Mouse (Mus musculus): Measurements from ENCODE around the gene Thada. TPM values are rescaled to one million over a fixed set of nuclear protein-coding genes. Genes with fewer than 3 reads are reported as not detected.
"Not testable (repeated sequence)": the region's sequence is repeated elsewhere in the genome, so short reads cannot be mapped to it uniquely, and the experiment has no call there.

Thada gene
- polyA plus RNA-seq, 1 experiment, result 6.1 TPM

DNA sequence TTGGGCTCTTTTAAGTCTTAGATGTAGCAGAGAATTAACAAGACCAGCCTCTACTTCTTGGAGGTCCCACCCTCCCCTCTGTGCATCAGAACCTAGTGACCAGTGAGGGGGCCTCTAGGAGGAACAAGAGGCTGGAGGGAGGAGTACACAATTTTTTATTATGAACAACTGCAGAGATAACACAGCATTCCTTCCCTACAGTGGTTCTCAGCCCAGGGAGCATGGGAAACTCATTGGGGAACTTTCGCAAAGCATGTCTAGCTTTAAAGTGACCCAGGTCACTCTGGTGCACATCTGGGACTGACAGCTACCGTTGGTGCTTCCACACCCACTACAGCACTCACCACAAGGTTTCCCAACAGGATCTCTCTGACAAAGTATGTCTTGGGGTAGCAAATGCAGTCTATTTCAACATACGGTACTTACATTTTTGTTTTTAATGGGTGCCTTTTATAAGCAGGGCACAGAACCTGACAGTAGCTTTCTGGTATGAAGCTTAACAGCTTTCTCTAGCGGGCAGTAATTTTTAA is 230.5 kb downstream of the Thada start:
- no peak for DNase-seq (ENCODE audit: extremely low spot score in 1 of 2, low spot score in 1 of 2)

DNA sequence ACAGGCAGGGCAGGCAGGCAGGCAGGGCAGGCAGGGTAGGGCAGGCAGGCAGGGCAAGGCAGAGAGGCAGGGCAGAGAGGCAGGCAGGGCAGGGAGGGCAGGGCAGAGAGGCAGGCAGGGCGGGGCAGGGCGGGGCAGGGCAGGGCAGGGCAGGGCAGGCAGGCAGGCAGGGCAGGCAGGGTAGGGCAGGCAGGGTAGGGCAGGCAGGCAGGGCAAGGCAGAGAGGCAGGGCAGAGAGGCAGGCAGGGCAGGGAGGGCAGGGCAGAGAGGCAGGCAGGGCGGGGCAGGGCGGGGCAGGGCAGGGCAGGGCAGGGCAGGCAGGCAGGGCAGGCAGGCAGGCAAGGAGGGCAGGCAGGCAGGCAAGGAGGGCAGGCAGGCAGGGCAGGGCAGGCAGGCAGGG is 231.2 kb downstream of the Thada start:
- not testable (repeated sequence) for DNase-seq (ENCODE audit: extremely low spot score in 1 of 2, low spot score in 1 of 2)

DNA sequence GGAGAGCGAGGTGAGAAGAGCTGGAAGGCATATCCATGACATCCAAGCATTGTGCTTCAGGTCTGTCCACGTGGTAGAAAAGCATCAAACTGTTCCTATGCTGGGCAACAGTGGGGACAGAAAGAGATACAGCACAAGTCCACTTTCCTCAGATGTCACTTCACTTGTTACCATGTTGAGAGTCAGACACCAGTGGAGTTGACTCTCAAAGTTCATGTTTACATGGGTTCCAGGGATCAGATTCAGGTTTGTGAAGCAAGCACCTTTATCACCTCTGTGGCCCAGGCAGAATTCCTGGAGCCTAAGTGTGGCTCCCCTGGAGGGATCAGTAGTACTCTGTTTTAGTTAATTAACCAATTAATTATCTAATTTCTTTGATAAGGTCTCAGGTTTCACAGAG is 232.2 kb downstream of the Thada start:
- DNase-seq (ENCODE audit: extremely low spot score in 1 of 2, low spot score in 1 of 2), result no peak

DNA sequence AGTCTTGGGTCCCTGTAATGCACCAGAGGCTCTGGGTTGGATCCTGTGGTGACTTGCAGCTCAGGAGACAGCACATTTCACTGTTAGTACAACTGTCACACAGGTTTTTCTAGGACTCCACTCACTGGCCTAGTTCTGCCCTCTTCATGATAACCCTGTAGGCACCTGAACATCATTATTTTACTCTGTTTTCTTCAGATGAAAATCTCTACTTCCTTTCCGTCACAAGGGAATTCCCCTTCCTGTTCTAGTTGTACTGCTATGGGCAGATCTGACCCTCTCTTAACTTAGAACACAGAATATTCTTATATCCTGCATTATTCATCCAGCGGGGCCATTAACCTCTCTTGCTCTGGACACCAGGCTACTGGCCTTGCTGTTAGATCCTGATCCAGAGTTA is 234.6 kb downstream of the Thada start:
- DNase-seq (ENCODE audit: extremely low spot score in 1 of 2, low spot score in 1 of 2), result no peak

DNA sequence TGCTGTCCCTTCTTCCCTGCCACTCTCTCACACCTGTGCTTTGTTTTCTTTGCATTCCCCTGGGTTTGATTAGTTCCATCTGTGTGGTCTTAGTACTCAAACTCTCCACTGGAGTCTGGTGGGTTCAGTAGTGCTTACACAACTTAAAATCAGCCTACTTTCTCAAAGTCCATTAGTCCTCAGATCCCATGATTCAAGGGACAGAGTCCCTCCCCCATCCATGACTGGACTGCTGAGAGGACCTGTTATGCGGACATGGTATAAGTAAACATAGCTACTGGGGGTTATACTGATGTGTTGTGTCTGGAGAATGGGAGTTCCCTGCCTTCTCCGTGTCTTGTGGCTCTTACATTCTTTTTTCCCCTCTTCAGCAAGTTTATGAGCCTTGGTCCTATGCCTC is 237.8 kb downstream of the Thada start:
- no peak for DNase-seq (ENCODE audit: extremely low spot score in 1 of 2, low spot score in 1 of 2)

DNA sequence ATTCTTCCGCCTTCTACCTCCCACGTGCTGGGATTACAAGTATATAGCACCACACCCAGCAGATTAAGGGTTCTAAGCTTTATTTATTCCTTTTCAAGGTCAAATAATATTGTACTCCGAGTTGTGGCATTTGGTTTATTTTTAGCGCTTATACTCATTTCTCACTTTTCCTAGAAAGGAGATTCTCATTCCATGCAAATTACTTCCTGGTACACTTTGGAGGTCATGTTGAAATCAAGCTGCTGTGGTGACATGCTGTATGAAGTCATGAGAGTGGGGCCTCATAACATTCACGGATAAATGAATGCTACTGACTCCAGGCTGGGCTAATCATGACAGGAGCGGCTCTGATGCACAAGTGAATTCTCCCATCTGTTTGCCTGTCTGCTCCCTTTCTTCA is 239.3 kb downstream of the Thada start:
- DNase-seq (ENCODE audit: extremely low spot score in 1 of 2, low spot score in 1 of 2), result no peak

DNA sequence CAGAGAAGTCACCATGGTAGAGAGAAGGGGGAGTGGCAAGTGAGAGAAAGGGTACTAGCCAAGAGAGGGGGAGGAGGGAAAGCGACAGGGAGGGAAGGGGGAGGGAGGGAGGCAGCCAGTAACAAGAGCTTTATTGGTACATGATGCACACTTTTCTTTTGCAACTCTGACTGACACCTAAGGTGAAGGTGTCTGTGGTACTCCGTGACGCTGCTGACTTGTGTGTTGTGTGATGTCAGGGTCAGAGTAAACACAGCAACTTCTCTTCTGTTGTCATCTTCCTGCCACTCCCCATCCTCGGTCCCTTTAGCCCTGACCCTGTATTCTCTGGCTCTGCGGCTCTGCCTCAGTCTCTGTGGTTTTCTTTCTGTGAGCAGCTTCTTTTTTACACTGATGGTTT is 239.8 kb downstream of the Thada start:
- no peak for DNase-seq (ENCODE audit: extremely low spot score in 1 of 2, low spot score in 1 of 2)

DNA sequence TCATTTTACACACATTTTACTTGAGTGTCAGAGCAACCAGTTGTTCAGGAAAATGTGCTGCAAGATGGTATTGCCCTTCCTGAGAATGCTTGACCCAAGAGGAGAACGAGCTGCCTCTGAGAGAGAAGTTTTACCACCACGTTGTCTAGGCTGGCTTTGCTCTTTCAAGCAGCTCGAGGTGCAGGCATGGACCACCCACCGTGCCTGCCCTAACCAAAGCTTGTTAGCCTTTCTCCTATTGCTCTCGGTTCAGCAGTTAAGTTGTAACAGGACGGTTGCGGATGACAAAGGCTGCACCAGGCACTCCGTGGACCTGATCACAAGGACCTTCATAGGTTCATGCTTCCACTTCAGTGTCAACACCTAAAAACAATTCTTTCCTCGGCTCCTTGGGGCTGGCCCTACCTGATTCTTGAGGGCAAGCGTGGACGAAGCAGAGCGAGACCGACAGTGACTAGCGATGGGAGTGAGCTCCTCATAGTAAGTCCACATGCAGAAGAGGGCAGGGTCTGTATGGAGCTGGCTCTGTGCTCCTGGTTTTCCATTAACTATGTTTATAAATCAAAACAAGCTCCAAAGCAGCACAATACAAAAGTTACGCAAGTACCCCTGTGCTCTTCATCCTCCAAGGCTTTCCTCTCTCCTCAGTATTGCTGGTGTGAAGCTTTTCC is 241.7 kb downstream of the Thada start:
- DNase-seq (ENCODE audit: extremely low spot score in 1 of 2, low spot score in 1 of 2), result no peak

DNA sequence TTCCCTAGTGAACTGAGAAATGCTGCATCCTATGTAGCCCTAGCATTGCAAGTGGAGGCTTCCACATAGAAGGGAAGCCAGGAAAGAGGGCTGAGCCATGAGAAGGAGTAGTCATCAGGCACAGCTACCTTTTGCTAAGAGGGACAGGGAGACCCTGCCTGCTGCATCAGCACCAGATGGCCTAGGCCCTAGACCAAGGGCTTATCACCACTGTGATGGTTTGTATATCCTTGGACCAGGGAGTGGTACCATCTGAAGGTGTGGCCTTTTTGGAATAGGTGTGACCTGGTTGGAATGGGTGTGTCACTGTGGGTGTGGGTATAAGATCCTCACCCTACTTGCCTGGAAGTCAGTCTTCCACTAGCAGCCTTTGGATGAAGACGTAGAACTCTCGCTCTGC is 247.2 kb downstream of the Thada start:
- DNase-seq (ENCODE audit: extremely low spot score in 1 of 2, low spot score in 1 of 2), result not testable (repeated sequence)

DNA sequence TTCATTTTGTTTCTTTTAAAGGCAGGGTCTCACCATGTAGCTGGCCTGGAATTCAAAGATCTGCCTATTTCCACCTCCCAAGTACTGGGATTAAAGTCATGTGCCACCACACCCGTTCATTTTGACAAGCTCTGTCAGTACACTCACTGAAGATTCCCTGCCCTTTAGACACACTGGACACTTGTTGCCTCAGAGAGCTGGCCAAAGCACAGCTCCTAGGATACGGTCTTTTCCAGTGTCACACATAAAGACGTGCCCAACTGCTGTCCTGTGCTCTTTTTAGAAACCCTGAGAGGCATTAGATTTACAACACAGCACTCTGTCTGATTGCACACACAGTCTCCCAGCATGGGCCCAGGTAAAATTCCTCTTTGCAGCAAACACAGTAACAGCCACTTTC is 248.3 kb downstream of the Thada start:
- no peak for DNase-seq (ENCODE audit: extremely low spot score in 1 of 2, low spot score in 1 of 2)

DNA sequence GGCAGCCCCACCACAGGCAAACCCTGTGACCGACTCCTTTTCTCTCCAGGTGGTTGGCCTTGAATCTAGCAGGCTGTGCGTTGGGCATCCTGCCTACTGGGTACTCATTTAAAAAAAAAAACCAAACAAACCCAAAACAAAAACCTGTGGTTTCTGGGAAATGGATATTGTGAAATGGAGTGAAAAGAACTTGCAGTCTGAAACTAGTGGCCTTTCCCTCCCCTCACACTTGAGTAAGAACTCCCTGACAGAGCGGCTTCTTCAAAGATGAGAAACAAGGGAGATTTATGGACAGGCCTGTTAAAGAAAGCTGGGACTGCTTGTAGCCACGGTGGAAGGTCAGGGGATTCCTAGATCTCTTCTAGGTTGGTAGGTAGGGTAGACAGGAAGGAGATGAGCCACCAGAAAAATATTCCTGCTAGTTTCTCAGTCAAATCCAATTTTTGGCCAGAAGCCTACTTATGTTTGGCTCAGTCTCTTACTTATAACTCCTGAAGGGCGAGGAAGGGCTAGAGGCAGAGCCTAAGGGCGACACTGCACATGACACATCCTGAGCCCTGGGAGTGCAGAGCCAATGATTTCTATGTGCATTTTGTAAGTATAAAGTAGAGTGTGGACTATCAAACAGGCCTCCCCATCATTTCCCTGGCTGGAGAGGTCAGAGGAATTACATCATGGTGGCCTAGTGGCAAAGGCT is 250.6 kb downstream of the Thada start:
- no peak for DNase-seq (ENCODE audit: extremely low spot score in 1 of 2, low spot score in 1 of 2)

DNA sequence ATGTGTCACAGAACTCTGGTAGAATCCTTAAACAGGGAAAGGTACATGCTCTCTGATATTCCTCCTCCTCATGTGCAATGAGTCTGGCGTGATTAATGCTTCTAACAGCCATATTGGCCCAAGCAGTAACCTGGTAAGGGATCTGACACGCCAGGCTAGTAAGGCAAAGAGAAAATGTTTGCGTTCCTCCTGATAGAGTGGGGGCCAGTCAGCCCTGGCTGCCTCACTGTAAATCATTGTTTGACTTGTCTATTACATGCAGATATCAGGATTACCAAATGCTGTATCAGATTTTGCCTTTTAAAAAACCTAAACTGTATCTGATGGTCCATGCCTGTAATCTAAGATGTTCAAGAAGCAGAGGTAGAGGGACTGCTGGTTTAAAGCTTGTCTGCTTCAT is 252.5 kb downstream of the Thada start:
- DNase-seq (ENCODE audit: extremely low spot score in 1 of 2, low spot score in 1 of 2), result no peak

DNA sequence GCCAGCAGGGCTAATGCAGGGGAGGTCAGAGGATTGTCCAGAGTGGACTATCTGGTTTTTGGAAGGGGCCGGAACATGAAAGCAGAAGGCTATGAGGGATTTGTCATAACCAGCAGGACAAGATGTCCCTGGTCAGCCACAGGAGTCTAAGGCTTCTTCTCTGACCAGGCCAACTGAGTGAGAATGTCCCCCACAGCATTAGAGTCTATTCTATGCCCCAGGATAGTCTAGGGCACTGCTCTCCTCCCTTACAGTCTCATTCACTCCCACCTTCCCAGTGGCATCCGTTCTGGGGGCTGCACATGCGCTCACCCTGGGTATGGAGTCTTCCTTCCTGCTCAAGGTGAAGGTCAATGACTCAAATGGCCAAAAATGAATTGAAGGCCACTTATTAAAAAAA is 258.4 kb downstream of the Thada start:
- no peak for DNase-seq (ENCODE audit: extremely low spot score in 1 of 2, low spot score in 1 of 2)

DNA sequence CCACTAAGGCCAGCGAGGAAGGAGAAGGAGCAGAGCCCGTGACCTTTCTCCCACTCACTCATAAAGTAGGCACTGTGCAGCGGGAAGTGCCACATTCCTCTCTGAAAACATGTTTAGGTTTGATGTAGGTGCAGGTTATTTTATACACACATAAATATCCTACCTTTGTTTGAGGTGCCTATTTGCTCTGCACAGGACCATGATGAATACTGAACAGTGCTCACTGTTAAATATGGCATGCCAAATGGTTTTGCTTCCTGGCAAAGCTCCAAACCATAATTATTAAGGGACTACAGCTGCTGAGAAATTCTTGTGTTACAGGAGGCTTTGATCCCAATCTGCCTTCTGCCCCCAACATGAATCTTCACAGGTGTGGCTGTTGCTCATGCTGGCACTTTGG is 259.8 kb downstream of the Thada start:
- DNase-seq (ENCODE audit: extremely low spot score in 1 of 2, low spot score in 1 of 2), result no peak

DNA sequence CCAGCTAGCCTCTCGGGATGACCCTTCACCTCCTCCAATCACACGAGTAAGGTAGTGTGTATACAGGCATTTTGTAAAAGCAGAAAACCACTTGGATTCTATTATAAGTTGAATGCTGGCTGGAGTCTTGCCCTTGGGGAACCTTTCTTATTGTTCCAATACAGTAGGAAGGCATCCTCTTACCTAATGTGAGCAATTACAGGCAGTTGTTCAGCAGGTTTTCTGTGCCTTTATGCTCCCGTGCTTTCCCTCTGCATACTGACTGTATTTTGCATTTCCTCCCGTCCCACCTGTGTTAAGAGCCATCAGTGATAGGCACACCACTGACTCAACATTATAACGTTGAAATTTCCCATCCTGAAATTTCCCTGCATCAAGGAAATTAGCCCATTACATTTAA is 261.0 kb downstream of the Thada start:
- no peak for DNase-seq (ENCODE audit: extremely low spot score in 1 of 2, low spot score in 1 of 2)

DNA sequence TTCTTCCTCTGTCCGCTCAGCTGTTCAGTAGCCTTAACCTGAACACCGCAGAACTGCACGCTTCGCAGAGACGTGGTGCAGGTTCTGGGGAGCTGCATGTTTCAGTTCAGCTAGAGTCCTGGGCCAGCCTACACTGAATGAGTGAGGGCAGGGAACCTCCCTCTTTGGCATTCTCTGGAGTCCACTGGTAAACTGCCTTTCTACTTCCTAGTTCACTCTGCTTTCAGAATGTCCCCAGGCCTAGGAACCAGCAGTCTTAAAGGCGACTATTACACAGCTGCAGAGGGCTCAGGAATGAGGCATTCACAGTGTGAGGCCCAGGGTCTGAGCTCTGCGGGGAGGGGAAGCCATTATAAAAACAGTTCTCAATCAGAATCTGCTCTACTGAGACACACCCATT is 262.7 kb downstream of the Thada start:
- no peak for DNase-seq (ENCODE audit: extremely low spot score in 1 of 2, low spot score in 1 of 2)

DNA sequence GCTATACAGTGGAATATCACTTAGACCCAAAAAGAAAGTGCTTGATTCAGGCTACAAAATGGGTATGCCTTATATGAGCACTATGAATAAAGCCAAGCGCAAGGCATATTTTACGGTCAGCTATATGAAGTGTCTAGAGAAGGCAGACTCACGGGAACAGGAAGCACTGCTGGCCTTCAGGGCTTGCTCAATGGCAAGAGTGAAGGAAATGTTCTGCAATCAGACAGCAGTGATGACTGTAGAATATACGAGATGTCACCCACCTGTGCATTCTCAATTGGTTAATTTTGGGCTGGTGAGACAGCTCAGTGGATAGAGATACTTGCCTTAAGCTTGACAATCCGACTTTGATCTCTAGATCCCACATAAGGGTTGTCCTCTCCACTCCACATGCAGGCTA is 264.8 kb downstream of the Thada start:
- DNase-seq (ENCODE audit: extremely low spot score in 1 of 2, low spot score in 1 of 2), result no peak

DNA sequence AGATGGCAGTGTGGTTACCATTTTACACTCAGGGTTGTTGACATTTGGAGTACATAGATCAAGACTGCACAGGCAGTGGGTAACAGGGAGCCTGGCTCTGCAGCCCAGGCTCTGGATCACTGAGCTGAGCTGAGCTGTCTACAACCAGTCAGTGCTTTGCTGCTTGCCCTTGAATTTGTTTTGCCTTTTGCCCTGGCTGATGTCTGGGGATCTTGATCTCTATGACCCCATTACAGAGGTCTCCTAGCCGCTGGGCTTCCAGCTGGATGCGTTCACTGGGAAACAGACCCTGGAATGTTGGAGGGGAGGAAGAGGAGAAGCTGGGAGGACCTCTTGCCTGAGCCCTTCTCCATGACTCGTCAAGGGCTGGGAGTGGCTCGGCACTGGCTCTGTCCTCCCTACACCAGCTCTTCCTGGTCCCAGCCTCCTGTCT is 268.1 kb downstream of the Thada start:
- no peak for DNase-seq (ENCODE audit: extremely low spot score in 1 of 2, low spot score in 1 of 2)

DNA sequence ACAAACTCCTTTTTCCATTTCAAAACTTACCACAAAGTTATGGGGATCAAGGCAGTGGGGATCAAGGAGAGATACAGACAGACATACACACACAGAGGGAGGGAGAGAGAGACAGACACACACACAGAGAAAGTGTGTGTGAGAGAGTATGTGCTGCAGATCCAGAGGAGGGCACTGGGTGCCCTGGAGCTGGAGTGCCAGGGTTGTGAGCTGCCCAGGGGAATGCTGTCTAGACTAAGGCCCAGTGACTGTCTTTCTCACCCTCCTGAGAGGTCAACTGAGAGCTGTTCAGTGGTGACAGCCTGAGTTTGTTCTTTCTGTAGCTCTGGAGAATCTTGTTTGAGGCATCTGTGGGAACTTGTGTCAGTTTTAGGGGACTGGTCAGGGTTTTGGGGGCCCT is 269.7 kb downstream of the Thada start:
- no peak for DNase-seq (ENCODE audit: extremely low spot score in 1 of 2, low spot score in 1 of 2)

DNA sequence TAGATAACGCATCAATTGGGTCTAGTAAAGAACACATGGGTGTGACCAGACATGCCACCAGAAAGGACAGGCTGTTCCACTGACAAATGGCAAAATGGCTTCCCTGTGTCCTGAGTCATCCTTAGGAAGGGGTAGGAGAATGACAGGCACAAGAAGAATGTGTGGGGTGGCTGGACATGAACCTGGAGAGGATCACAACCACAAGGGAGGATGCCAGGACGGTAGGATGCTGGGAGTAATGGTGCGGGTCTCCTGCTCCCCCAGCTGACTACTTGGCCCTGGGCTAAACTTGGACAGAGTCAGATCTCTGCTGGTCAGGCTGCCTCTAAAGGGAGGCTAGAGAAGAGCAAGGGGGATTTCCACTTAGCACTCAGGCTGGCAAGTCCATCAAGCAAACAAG is 270.2 kb downstream of the Thada start:
- no peak for DNase-seq (ENCODE audit: extremely low spot score in 1 of 2, low spot score in 1 of 2)

DNA sequence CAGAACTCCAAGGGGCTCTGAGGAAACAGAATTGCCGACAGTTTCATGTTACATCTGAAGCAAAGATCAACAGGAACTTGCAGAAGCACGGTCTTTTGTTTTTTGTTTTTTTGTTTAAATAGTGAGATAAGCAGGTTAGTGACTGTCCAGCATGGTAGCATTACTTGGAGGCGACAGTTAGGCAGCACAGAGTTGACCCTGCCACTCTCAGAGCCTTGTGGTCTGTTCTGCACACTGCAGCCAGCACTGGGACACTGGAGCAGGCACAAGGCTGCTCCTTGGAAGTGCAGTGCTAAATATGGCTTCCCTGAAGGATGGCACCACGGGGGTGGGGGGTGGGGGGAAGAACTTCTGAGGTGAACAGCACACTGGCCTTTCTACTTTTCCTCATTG is 271.0 kb downstream of the Thada start:
- DNase-seq (ENCODE audit: extremely low spot score in 1 of 2, low spot score in 1 of 2), result no peak

DNA sequence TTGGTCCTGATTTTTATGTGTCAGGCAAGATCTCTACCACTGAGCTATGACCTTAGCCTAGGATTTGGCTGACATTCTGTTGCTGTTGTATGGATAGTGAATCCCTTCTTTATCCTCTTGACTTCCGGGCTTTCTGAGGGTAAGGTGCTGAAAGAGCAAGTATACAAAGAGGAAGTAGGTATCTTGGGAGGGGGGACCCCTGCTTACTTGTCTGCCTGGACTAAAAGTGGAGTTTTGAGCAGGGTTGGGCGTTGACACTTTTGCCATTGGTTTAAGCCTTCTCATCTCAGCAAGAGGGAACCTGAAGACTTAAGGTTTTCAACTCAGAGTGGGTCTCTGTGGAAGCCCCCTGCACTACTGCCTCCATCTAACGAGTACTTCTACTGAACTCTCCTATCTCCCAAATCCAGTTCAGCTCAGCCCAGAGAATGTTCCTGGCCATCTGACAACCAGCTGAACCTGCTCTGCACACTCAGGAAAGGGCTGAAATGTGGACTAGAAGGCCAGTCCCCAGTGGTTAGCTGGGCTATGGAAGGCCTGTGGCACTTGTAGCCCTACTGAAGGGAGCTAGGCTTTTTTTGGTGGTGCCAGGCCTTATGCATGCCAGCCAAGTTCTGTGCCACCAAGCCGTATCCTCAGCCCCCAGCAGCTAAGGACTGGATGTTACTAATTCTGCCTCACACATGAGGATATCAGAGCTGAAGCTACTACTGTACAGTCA is 271.6 kb downstream of the Thada start:
- DNase-seq (ENCODE audit: extremely low spot score in 1 of 2, low spot score in 1 of 2), result no peak
